Mouse (Mus musculus) kidney, embryonic 15.5 days (tissue): ENCODE measurements around the gene Fn1. TPM values are rescaled to one million over a fixed set of nuclear protein-coding genes. Genes with fewer than 3 reads are reported as not detected.

Experiments
- ATAC-seq: fragments of 200-750 bp; cut with Nextera tagmentation; replicated peaks from 2 replicates; pipeline ENCODE4 v1.8.0; 2017; ENCODE audit warnings: moderate TSS enrichment; ENCODE audit not compliant: low FRiP score
- H3K27ac ChIP-seq: fragments of 300-500 bp; sonication (generic); 2 replicates; pipeline ENCODE4 v1.5.1; 2015; ENCODE audit warnings: mild to moderate bottlenecking, inconsistent platforms
- H3K27me3 ChIP-seq: fragments of 300-500 bp; sonication (generic); 2 replicates; pipeline ENCODE4 v1.6.1; 2015; ENCODE audit warnings: inconsistent platforms
- H3K36me3 ChIP-seq: fragments of 300-500 bp; sonication (generic); 2 replicates; pipeline ENCODE4 v1.6.1; 2015; ENCODE audit warnings: inconsistent platforms
- H3K4me1 ChIP-seq: fragments of 300-500 bp; sonication (generic); 2 replicates; pipeline ENCODE4 v1.6.1; 2015; ENCODE audit warnings: inconsistent platforms
- H3K4me2 ChIP-seq: fragments of 300-500 bp; sonication (generic); 2 replicates; pipeline ENCODE4 v1.6.1; 2015; ENCODE audit warnings: moderate library complexity, mild to moderate bottlenecking, inconsistent platforms
- H3K4me3 ChIP-seq: fragments of 300-500 bp; sonication (generic); replicated peaks from 2 replicates; pipeline ENCODE4 v1.5.1; 2015; ENCODE audit warnings: mild to moderate bottlenecking, inconsistent platforms
- H3K9ac ChIP-seq: fragments of 300-500 bp; sonication (generic); 2 replicates; pipeline ENCODE4 v1.6.1; 2015; ENCODE audit warnings: mild to moderate bottlenecking, inconsistent platforms
- H3K9me3 ChIP-seq: fragments of 300-500 bp; sonication (generic); replicated peaks from 2 replicates; pipeline ENCODE4 v1.6.1; 2016; ENCODE audit warnings: inconsistent platforms
- WGBS: fragments of 180-500 bp; shearing (Covaris S2); methylation state at CpG from one replicate; pipeline ENCODE4 v1.1.7; 2015; ENCODE audit warnings: mixed read lengths; 5-methylcytosine and 5-hydroxymethylcytosine counted together
- polyA plus RNA-seq: library from polyadenylated mRNA; unstranded; fragments of >200 nt; fragmentation: Nextera tagmentation; extraction: Ambion mirVana; gene quantifications from 2 replicates; pipeline ENCODE4 v1.2.1, GENCODE M21; 2015

Fn1 gene
- polyA plus RNA-seq, 1 experiment from 2014 or later, result 164 TPM

- 68% methylated on average over 5 of the region's 5 CpGs for WGBS
- Histone ChIP-seq H3K4me1 (peaks cover 20% of the 10 kb centered on the region), H3K36me3 (peaks cover 83% of the 10 kb centered on the region), H3K27ac (no peak overlapping the region), H3K4me3 (no peak overlapping the region), H3K4me2 (no peak overlapping the region), H3K9ac (no peak overlapping the region), H3K27me3 (no peaks in the 10 kb centered on the region), H3K9me3 (no peaks in the 10 kb centered on the region)
- ATAC-seq, result no peak
Observed at GRCm38 (mm10) chr1:71646774-71647173, 6.2 kb downstream of the Fn1 start.

DNA sequence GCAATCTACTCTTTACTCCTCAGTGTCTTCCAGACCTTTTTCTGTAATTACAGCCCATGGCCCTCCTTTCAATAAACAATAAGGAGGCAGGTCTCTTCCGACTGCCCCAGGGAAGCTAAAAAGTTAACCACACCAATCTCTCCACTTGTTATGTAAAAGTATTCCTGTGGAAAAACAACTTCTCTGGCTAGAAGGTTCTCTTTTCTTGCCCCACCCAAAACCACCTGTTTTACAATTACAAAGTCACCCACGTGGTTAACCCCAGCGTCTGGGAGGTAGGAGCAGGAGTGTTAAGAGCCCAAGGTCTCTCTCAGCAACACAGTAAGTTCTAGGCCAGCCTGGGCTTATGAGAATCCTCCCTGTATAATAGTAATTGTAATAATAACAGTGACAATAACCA, 7.0 kb downstream of the Fn1 start:
- WGBS, result 67% methylated on average over 3 of the region's 3 CpGs
- H3K27me3 ChIP-seq, result no peaks in the 10 kb centered on the region
- H3K27ac ChIP-seq, result no peak overlapping the region
- no peak overlapping the region for H3K4me3 ChIP-seq
- H3K4me2 ChIP-seq, result no peak overlapping the region
- no peak for ATAC-seq
- H3K9me3 ChIP-seq, result no peaks in the 10 kb centered on the region
- no peak overlapping the region for H3K9ac ChIP-seq
- H3K4me1 ChIP-seq, result peaks cover 15% of the 10 kb centered on the region
- peaks cover 91% of the 10 kb centered on the region for H3K36me3 ChIP-seq

DNA sequence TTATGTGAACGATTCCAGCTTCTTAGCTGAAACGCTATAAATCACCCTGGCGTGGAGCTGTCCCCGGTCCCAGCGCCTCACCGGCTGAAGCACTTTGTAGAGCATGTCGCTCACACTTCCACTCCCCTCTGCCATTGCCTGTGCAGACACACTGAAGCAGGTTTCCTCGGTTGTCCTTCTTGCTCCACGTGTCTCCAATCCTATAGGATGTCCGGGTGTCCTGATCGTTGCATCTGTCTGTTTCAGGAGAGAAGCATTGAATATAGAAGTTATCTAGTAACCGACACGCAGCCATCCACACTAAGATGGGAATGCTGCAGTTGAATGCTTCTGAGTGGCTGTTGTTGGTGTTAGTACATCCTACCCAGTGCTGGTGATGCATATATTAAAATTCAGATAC, 7.5 kb downstream of the Fn1 start:
- Histone ChIP-seq H3K4me1 (peaks cover 11% of the 10 kb centered on the region), H3K36me3 (peaks cover 95% of the 10 kb centered on the region), H3K27me3 (no peaks in the 10 kb centered on the region), H3K27ac (no peak overlapping the region), H3K4me2 (no peak overlapping the region), H3K9ac (no peak overlapping the region), H3K9me3 (no peaks in the 10 kb centered on the region), H3K4me3 (no peak overlapping the region)
- WGBS, result 89% methylated on average over 13 of the region's 13 CpGs
- ATAC-seq, result no peak

GRCm38 (mm10) chr1:71642794-71643193, 10.2 kb downstream of the Fn1 start:
- Histone ChIP-seq H3K27me3 (no peaks in the 10 kb centered on the region), H3K9me3 (no peaks in the 10 kb centered on the region), H3K4me2 (no peak overlapping the region), H3K9ac (no peak overlapping the region), H3K4me1 (no peaks in the 10 kb centered on the region), H3K4me3 (no peak overlapping the region), H3K36me3 (peaks cover 96% of the 10 kb centered on the region), H3K27ac (no peak overlapping the region)
- 94% methylated on average over 10 of the region's 10 CpGs for WGBS
- ATAC-seq, result no peak

DNA sequence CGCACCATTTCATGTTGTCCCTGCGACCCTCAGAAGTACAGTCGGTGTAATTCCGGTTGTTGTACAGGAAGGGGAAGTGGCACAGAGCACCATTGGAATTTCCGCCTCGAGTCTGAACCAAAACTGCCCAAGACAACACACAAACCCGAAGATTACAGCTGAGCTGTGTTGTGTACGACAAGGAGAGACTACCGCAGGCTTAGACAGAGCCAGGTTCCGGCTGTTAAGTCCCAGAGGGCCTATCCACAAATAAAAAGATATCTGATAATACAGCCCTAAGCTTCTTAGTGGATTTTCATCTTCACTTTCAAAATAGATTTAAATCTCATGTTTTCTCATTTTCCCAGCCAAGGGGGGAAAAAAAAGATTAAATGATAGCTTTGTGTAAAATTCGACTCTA, 11.8 kb downstream of the Fn1 start:
- no peak for ATAC-seq
- H3K27ac ChIP-seq, result no peak overlapping the region
- H3K4me1 ChIP-seq, result no peaks in the 10 kb centered on the region
- H3K27me3 ChIP-seq, result no peaks in the 10 kb centered on the region
- peaks cover 94% of the 10 kb centered on the region for H3K36me3 ChIP-seq
- no peaks in the 10 kb centered on the region for H3K9me3 ChIP-seq
- no peak overlapping the region for H3K4me3 ChIP-seq
- no peak overlapping the region for H3K4me2 ChIP-seq
- H3K9ac ChIP-seq, result no peak overlapping the region
- WGBS, result 91% methylated on average over 11 of the region's 11 CpGs

DNA sequence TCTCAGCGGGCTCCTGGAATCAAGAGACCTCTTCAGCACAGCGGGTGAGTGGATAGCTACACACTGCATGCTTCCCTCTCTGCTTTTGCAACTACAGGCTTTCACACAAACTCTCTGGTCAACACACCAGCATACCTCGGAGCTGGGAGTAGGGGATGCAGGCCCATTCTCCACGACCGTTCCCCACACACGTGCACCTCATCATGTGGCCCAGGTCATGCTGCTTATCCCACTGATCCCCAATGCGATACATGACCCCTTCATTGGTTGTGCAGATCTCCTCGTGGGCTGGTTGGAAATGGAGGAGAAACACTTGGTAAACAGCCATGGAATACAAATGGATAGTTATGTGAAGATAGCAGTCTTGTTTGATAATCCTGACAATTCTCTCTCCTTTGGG, 12.8 kb downstream of the Fn1 start:
- no peak for ATAC-seq
- no peak overlapping the region for H3K9ac ChIP-seq

DNA sequence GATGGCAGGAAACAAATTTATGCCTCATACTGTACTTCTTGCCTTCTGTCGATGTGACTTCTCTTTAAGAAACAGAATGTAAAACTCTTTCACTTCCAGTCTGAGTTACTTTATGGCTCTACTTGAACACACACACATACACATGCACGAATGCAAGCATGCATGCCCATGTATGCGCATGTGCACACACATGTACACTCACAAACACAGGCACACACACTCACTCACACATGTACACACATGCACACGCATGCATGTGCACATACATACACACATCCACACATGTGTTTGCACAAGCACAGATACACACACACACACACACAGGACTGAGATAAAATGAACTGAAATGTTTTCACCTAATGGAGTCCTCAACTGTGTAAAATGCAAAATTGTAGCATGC, 16.3 kb downstream of the Fn1 start:
- Histone ChIP-seq H3K9ac (no peak overlapping the region), H3K27me3 (no peaks in the 10 kb centered on the region), H3K4me2 (no peak overlapping the region), H3K4me3 (no peak overlapping the region), H3K27ac (no peak overlapping the region), H3K4me1 (no peaks in the 10 kb centered on the region), H3K9me3 (no peaks in the 10 kb centered on the region), H3K36me3 (peaks cover 76% of the 10 kb centered on the region)
- no peak for ATAC-seq
- WGBS, result 93% methylated on average over 4 of the region's 4 CpGs

More for the DNA sequence above, 12.8 kb downstream of the Fn1 start:
- no peaks in the 10 kb centered on the region for H3K9me3 ChIP-seq
- no peaks in the 10 kb centered on the region for H3K4me1 ChIP-seq
- no peaks in the 10 kb centered on the region for H3K27me3 ChIP-seq
- no peak overlapping the region for H3K4me3 ChIP-seq
- H3K27ac ChIP-seq, result no peak overlapping the region
- no peak overlapping the region for H3K4me2 ChIP-seq
- WGBS, result 94% methylated on average over 8 of the region's 8 CpGs
- peaks cover 94% of the 10 kb centered on the region for H3K36me3 ChIP-seq

DNA sequence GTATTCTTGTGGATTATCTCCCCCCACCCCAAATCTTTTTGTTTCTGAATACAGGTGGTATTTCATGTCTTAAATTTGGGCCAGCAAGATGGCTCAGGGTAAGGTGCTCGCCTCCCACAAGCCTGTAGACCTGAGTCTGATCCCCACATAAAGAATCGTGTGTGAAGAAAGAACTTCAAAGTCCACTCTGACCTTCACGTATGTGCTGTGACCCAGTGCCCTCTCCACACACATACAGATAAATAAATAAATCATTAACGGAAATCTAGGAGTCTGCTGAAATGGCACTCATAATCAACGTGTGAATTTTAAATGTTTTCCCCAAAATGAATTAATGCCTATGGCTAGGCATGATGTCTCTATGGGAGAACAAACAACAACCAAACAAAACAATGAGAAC, 16.9 kb downstream of the Fn1 start:
- H3K4me3 ChIP-seq, result no peak overlapping the region
- H3K36me3 ChIP-seq, result peaks cover 74% of the 10 kb centered on the region
- no peaks in the 10 kb centered on the region for H3K4me1 ChIP-seq
- H3K9ac ChIP-seq, result no peak overlapping the region
- no peak overlapping the region for H3K4me2 ChIP-seq
- ATAC-seq, result no peak
- H3K9me3 ChIP-seq, result no peaks in the 10 kb centered on the region
- H3K27ac ChIP-seq, result no peak overlapping the region
- H3K27me3 ChIP-seq, result no peaks in the 10 kb centered on the region
- whole genome bisulfite sequencing, result 89% methylated on average over 5 of the region's 5 CpGs

GRCm38 (mm10) chr1:71635101-71636014, 17.6 kb downstream of the Fn1 start:
- no peak overlapping the region for H3K4me3 ChIP-seq
- no peaks in the 10 kb centered on the region for H3K4me1 ChIP-seq
- H3K9ac ChIP-seq, result no peak overlapping the region
- 94% methylated on average over 10 of the region's 10 CpGs for WGBS
- H3K27ac ChIP-seq, result no peak overlapping the region
- H3K4me2 ChIP-seq, result no peak overlapping the region
- no peaks in the 10 kb centered on the region for H3K9me3 ChIP-seq
- ATAC-seq, result no peak
- peaks cover 72% of the 10 kb centered on the region for H3K36me3 ChIP-seq
- no peaks in the 10 kb centered on the region for H3K27me3 ChIP-seq

- H3K36me3 ChIP-seq, result peaks cover 73% of the 10 kb centered on the region
- ATAC-seq, result no peak
Observed at GRCm38 (mm10) chr1:71634471-71634981, 18.5 kb downstream of the Fn1 start.

DNA sequence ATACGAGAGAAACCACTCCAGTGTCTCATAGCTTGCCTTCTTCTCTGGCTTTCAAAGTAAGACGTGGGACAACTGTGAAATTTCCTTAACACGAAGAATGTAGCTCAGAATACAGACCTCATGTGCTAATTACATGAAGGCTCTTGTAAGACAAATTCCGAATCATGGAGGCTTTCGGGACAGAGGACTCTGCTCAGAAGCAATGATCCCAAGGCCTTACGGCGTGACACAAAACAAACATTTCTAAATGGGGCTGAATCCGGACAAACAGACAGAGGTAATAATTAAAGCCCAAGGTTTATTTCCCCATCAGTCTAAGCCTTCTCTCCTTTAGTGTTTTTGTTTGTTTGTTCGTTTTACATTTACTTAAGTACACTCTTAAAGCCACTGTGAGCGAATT, 20.6 kb downstream of the Fn1 start:
- Histone ChIP-seq H3K9me3 (no peaks in the 10 kb centered on the region), H3K27ac (no peak overlapping the region), H3K4me2 (no peak overlapping the region), H3K36me3 (peaks cover 77% of the 10 kb centered on the region), H3K9ac (no peak overlapping the region), H3K4me3 (no peak overlapping the region), H3K27me3 (no peaks in the 10 kb centered on the region), H3K4me1 (no peaks in the 10 kb centered on the region)
- 87% methylated on average over 10 of the region's 10 CpGs for WGBS
- ATAC-seq, result no peak

More at GRCm38 (mm10) chr1:71634471-71634981, 18.5 kb downstream of the Fn1 start:
- Histone ChIP-seq H3K9me3 (no peaks in the 10 kb centered on the region), H3K9ac (no peak overlapping the region), H3K27ac (no peak overlapping the region), H3K27me3 (no peaks in the 10 kb centered on the region), H3K4me3 (no peak overlapping the region), H3K4me1 (no peaks in the 10 kb centered on the region), H3K4me2 (no peak overlapping the region)
- WGBS, result 89% methylated on average over 6 of the region's 6 CpGs

DNA sequence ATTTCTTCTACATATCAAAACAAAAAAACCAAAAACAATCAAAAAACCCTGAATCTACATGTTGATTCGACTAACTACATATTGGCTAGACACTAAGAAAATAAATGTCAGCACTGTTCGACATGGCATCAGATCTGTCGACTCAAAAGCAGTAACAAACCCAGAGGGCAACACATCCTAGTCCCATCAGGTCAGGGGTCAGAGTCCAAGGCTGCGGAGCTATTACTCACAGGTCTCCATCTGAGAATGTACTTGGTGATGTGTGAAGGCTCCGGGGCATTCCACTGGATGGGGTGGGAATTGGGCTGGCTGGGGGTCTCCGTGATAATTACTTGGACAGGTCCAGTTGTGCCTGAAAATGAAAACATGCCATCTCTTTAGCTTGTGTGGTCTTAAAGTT, 21.2 kb downstream of the Fn1 start:
- Histone ChIP-seq H3K4me3 (no peak overlapping the region), H3K9ac (no peak overlapping the region), H3K4me1 (no peaks in the 10 kb centered on the region), H3K36me3 (peaks cover 77% of the 10 kb centered on the region), H3K27me3 (no peaks in the 10 kb centered on the region), H3K4me2 (no peak overlapping the region), H3K27ac (no peak overlapping the region), H3K9me3 (no peaks in the 10 kb centered on the region)
- WGBS, result 82% methylated on average over 6 of the region's 6 CpGs
- ATAC-seq, result no peak
